Mouse (Mus musculus) left cerebral cortex, adult 9 months (tissue): ENCODE measurements around the gene Pttg1ip.

ENCODE experiments used
- DNase-seq, 2 experiments: peaks; one replicate each; pipeline ENCODE4 v3.0.0; 2022; ENCODE audit warnings: low spot score in 2 of 2

Gene Pttg1ip

DNA sequence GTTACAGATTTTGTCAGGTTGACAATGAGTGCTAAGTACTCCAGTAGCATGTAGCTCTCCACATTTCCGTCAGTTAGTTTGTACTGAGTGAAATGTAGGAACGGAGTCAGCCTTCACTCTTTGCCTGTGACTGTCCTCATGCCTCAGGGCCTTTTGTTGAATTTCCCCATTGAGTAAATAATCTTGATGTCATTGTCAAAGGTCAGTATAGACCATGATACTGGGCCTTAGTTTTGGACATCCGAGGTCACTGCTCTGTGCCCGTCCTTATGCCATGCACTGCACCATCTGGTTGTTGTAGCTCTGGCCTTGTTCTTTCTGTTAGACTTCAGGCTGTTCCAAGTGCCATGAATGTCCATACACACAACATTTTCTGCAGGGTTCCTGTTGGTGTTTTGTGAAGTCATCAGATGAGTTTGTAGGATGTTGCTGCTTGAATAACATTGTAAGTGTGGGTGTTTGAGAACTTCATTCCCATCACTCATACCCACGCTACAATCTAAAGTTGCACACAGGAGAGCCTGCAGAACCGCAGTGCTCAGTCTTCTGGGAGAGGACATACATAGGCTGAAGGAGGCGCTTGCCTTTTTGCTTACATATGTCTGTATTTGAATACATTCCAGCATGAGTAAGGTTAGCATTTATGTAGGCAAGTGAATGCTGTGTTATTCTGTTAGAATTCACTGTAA is 54.9 kb downstream of the Pttg1ip start:
- DNase-seq: peak in 1 of 2 experiments; percentile 53

DNA sequence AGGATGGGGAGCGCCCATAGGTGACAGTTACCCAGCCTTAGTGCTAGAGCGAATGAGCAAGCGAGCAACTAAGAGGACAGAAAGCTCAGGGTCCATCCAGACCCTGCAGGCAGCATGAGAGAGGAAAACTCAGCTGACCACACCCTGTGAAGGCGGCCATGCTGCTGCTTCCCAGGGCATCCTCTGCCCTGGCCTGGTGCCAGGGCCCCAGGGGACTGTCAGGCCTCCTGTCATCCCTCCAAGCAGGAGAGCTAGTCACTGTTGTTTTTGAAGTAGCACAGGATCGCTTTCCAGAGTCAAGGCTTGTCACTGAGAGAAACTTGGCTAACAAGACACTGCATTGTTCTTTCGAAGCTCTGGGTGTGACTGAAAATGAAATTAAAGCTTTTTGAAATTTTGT is 57.4 kb downstream of the Pttg1ip start:
- DNase-seq: no peak

DNA sequence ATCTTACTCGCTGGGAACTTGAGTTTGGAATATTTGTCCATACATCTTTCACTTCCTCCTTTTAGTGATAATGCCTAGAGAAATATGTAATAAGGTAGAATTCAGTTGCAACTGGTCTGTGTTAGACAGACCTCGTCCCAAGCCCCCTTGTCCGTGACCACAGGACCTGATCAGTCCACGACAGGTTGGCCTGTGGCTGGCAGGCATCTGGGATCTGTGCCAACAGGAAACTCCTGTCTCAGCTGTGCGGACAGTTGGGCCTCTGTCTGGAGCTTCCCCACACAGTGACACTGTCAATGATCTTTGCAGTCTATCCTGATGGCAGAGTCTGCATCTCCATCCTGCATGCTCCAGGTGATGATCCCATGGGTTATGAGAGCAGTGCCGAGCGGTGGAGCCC is 61.6 kb downstream of the Pttg1ip start:
- DNase-seq: no peak

GRCm38 (mm10) chr10:77645571-77645970 is 64.1 kb downstream of the Pttg1ip start:
- no peak for DNase-seq

GRCm38 (mm10) chr10:77647461-77647860 is 65.9 kb downstream of the Pttg1ip start:
- no peak for DNase-seq

GRCm38 (mm10) chr10:77647901-77648300 is 66.4 kb downstream of the Pttg1ip start:
- no peak for DNase-seq
